Mouse (Mus musculus) bone marrow, adult 2 months (tissue): ENCODE measurements at regions not wholly inside any gene's neighbourhood (a gene's known extent, or its start where the extent isn't known, plus 50 kb on each side); places are given as distances from the start of the nearest gene placed in this dataset.

Source experiments
- CTCF ChIP-seq: fragments of 200-500 bp; IDR thresholded peaks from 2 replicates; pipeline ENCODE4 v1.5.1; 2011; ENCODE audit warnings: low read length, control low read depth; ENCODE audit not compliant: control insufficient read depth, insufficient read depth
- POLR2A ChIP-seq: fragments of 200-500 bp; IDR thresholded peaks from 2 replicates; pipeline ENCODE4 v1.6.1; 2011; ENCODE audit warnings: low read depth, mild to moderate bottlenecking, control low read depth, low read length, borderline replicate concordance; ENCODE audit not compliant: control insufficient read depth

- TF ChIP-seq POLR2A (no peak), CTCF (no peak)
Observed at GRCm38 (mm10) chr2:50809823-50810222, 339.1 kb downstream of the Rnd3 start.
